Mouse (Mus musculus): ENCODE results near the gene Klhl29. TPM values are rescaled to one million over a fixed set of nuclear protein-coding genes. Genes with fewer than 3 reads are reported as not detected.

Klhl29 gene
- polyA plus RNA-seq, 1 experiment from 2014 or later, result 8.5 TPM

GRCm38 (mm10) chr12:5322444-5323087 lies 52.9 kb downstream of the Klhl29 start:
- Histone ChIP-seq H3K4me3 (ENCODE audit: low read depth, low read length) (no peak overlapping the region), H3K27ac (ENCODE audit: low read depth, low read length) (no peak overlapping the region), H3K36me3 (ENCODE audit: control insufficient read depth, insufficient read depth, low read length) (no peaks in the 10 kb centered on the region), H3K4me1 (ENCODE audit: control insufficient read depth, insufficient read depth, low read length) (peaks cover 11% of the 10 kb centered on the region), H3K9ac (ENCODE audit: low read length) (no peak overlapping the region), H3K9me3 (replicated peaks; ENCODE audit: control insufficient read depth, low read length) (no peaks in the 10 kb centered on the region), H3K4me2 (ENCODE audit: low read length) (no peak overlapping the region), H3K27me3 (replicated peaks; ENCODE audit: control insufficient read depth, insufficient read depth, low read length) (no peaks in the 10 kb centered on the region)
- 91% methylated on average over 9 of the region's 9 CpGs for WGBS
- ATAC-seq (no peak), DNase-seq (ENCODE audit: low spot score) (no peak)

DNA sequence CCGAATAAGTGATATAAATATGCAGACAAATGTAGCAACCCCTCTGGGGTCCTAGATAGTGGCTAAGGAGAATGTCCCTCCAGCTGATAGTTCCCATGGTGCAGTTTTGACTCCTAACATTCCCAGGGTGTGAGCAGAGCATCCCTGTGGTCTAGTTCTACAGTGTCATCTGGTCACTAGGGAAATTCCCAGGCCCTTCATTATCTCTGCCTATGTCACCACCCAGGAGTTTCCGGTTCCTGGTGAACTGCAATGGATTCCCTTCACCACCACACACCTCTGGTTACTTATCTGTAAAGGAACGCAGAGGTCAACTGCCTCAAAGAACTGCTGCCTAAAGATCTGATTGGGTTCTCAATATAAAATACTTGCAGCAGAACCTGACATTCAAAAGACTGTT lies 54.5 kb downstream of the Klhl29 start:
- H3K4me2 ChIP-seq (ENCODE audit: low read length), result no peak overlapping the region
- ATAC-seq, result no peak

DNA sequence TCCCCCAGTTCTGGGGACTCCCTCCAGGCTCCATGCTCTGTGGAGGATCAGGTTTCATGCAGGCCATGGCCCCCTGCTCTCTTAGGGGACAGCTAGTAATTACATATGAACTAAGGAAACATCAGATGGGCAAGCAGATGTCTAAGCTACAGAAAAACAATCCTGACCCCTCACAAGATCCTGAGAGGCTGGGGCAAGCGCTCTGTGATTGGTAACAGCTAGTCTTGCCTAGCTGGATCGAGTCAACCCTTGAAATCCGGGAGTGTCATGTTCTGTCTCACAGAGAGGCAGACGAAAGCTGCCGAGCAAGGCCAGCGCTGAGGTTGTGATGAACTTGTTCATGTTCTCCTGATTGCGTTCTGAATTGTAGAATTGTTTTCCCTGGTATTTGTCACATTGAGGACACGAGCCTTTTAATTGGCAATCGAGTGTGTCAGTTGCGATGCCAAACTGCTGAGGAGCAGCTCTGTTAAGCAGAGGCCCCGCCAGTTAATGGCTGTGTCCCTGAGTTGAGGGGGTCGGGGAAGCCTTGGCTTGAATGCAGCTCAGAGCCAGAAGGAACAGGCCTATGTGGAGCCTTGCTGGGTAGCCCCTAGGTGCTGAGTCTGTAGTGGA lies 56.0 kb downstream of the Klhl29 start:
- no peak overlapping the region for H3K27ac ChIP-seq (ENCODE audit: low read depth, low read length)
- WGBS, result 26% methylated on average over 12 of the region's 12 CpGs
- no peaks in the 10 kb centered on the region for H3K27me3 ChIP-seq (replicated peaks; ENCODE audit: control insufficient read depth, insufficient read depth, low read length)
- H3K4me1 ChIP-seq (ENCODE audit: control insufficient read depth, insufficient read depth, low read length), result peaks cover 11% of the 10 kb centered on the region
- H3K36me3 ChIP-seq (ENCODE audit: control insufficient read depth, insufficient read depth, low read length), result no peaks in the 10 kb centered on the region
- no peaks in the 10 kb centered on the region for H3K9me3 ChIP-seq (replicated peaks; ENCODE audit: control insufficient read depth, low read length)
- DNase-seq (ENCODE audit: low spot score) (peak; percentile 39), ATAC-seq (peak; percentile 70)
- no peak overlapping the region for H3K4me2 ChIP-seq (ENCODE audit: low read length)
- H3K9ac ChIP-seq (ENCODE audit: low read length), result no peak overlapping the region
- H3K4me3 ChIP-seq (ENCODE audit: low read depth, low read length), result no peak overlapping the region

More for the DNA sequence above, 54.5 kb downstream of the Klhl29 start:
- Histone ChIP-seq H3K4me3 (ENCODE audit: low read depth, low read length) (no peak overlapping the region), H3K27ac (ENCODE audit: low read depth, low read length) (no peak overlapping the region), H3K4me1 (ENCODE audit: control insufficient read depth, insufficient read depth, low read length) (peaks cover 11% of the 10 kb centered on the region), H3K9ac (ENCODE audit: low read length) (no peak overlapping the region), H3K36me3 (ENCODE audit: control insufficient read depth, insufficient read depth, low read length) (no peaks in the 10 kb centered on the region), H3K9me3 (replicated peaks; ENCODE audit: control insufficient read depth, low read length) (no peaks in the 10 kb centered on the region), H3K27me3 (replicated peaks; ENCODE audit: control insufficient read depth, insufficient read depth, low read length) (no peaks in the 10 kb centered on the region)
- WGBS, result 92% methylated on average over 3 of the region's 3 CpGs
- no peak for DNase-seq (ENCODE audit: low spot score)

DNA sequence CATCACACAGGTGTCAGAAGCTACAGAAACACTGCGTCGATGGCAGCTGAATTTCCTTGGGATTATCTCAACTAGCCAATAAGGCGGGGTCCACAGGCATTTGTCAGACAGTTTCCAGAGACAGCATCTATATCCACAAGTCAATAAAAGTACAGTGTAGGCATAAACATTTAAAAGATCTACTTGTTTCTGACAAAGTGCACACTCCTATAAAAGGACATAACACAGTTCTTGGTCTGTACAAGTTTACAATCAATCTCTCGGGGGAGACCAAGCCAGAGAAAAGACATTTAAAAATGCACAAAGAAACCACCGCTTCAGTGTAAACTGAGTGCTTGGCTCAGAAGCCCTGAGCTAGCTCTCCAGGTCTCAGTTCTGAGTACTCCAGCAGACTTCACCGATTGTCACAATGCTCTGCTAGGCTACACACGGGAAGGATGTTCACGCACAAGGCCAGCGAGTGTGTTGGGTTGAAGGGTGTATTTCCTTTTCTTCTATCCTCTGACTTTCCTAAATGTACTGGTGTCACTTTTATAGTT lies 59.4 kb downstream of the Klhl29 start:
- Histone ChIP-seq H3K9ac (ENCODE audit: low read length) (no peak overlapping the region), H3K36me3 (ENCODE audit: control insufficient read depth, insufficient read depth, low read length) (no peaks in the 10 kb centered on the region), H3K9me3 (replicated peaks; ENCODE audit: control insufficient read depth, low read length) (no peaks in the 10 kb centered on the region), H3K27ac (ENCODE audit: low read depth, low read length) (no peak overlapping the region), H3K4me1 (ENCODE audit: control insufficient read depth, insufficient read depth, low read length) (peaks cover 11% of the 10 kb centered on the region), H3K4me3 (ENCODE audit: low read depth, low read length) (no peak overlapping the region), H3K4me2 (ENCODE audit: low read length) (no peak overlapping the region), H3K27me3 (replicated peaks; ENCODE audit: control insufficient read depth, insufficient read depth, low read length) (no peaks in the 10 kb centered on the region)
- WGBS, result 92% methylated on average over 9 of the region's 9 CpGs
- DNase-seq (ENCODE audit: low spot score) (no peak), ATAC-seq (no peak)

GRCm38 (mm10) chr12:5307923-5308322 lies 67.6 kb downstream of the Klhl29 start:
- no peak for ATAC-seq
- DNase-seq (ENCODE audit: low spot score), result no peak
- no peak overlapping the region for H3K4me3 ChIP-seq (ENCODE audit: low read depth, low read length)
- H3K27me3 ChIP-seq (replicated peaks; ENCODE audit: control insufficient read depth, insufficient read depth, low read length), result no peaks in the 10 kb centered on the region
- H3K4me1 ChIP-seq (ENCODE audit: control insufficient read depth, insufficient read depth, low read length), result no peaks in the 10 kb centered on the region
- 89% methylated on average over 2 of the region's 2 CpGs for WGBS
- H3K9ac ChIP-seq (ENCODE audit: low read length), result no peak overlapping the region
- H3K27ac ChIP-seq (ENCODE audit: low read depth, low read length), result no peak overlapping the region
- H3K9me3 ChIP-seq (replicated peaks; ENCODE audit: control insufficient read depth, low read length), result no peaks in the 10 kb centered on the region
- H3K4me2 ChIP-seq (ENCODE audit: low read length), result no peak overlapping the region
- H3K36me3 ChIP-seq (ENCODE audit: control insufficient read depth, insufficient read depth, low read length), result no peaks in the 10 kb centered on the region

GRCm38 (mm10) chr12:5305466-5305865 lies 70.0 kb downstream of the Klhl29 start:
- H3K36me3 ChIP-seq (ENCODE audit: control insufficient read depth, insufficient read depth, low read length), result no peaks in the 10 kb centered on the region
- H3K9ac ChIP-seq (ENCODE audit: low read length), result no peak overlapping the region
- no peaks in the 10 kb centered on the region for H3K27me3 ChIP-seq (replicated peaks; ENCODE audit: control insufficient read depth, insufficient read depth, low read length)
- no peak overlapping the region for H3K4me2 ChIP-seq (ENCODE audit: low read length)
- H3K9me3 ChIP-seq (replicated peaks; ENCODE audit: control insufficient read depth, low read length), result no peaks in the 10 kb centered on the region
- no peak for DNase-seq (ENCODE audit: low spot score)
- no peaks in the 10 kb centered on the region for H3K4me1 ChIP-seq (ENCODE audit: control insufficient read depth, insufficient read depth, low read length)
- ATAC-seq, result no peak
- no peak overlapping the region for H3K27ac ChIP-seq (ENCODE audit: low read depth, low read length)
- WGBS, result 47% methylated on average over 1 of the region's 1 CpGs
- H3K4me3 ChIP-seq (ENCODE audit: low read depth, low read length), result no peak overlapping the region

DNA sequence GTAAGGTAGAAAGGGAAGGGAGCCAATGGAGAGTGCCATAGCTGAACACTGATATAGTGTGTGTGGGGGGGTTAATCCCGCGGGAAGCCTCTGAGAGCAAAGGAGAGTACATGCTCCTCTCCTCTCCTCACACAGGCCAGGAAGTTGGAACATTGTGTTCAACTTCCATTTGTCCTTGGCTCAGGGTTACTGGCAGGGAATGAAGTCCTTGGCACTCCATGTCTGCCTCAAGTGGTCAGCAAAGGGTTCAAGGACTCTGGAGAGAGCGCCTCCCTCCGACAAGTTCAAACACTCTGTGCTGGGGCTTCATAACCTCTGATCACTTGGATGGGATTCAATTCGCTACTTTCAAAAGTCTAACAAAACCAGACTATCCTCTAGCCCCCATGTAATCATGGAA lies 71.6 kb downstream of the Klhl29 start:
- Histone ChIP-seq H3K36me3 (ENCODE audit: control insufficient read depth, insufficient read depth, low read length) (no peaks in the 10 kb centered on the region), H3K9me3 (replicated peaks; ENCODE audit: control insufficient read depth, low read length) (no peaks in the 10 kb centered on the region), H3K4me2 (ENCODE audit: low read length) (no peak overlapping the region), H3K9ac (ENCODE audit: low read length) (no peak overlapping the region), H3K4me1 (ENCODE audit: control insufficient read depth, insufficient read depth, low read length) (0 out of 2 replicates have a peak, but pooled peaks cover 3% of the 10 kb centered on the region), H3K27me3 (replicated peaks; ENCODE audit: control insufficient read depth, insufficient read depth, low read length) (no peaks in the 10 kb centered on the region), H3K4me3 (ENCODE audit: low read depth, low read length) (no peak overlapping the region), H3K27ac (ENCODE audit: low read depth, low read length) (no peak overlapping the region)
- 83% methylated on average over 5 of the region's 5 CpGs for WGBS
- DNase-seq (ENCODE audit: low spot score) (no peak), ATAC-seq (no peak)

- no peaks in the 10 kb centered on the region for H3K36me3 ChIP-seq (ENCODE audit: control insufficient read depth, insufficient read depth, low read length)
- ATAC-seq, result no peak
- 0 out of 2 replicates have a peak, but pooled peaks cover 3% of the 10 kb centered on the region for H3K4me1 ChIP-seq (ENCODE audit: control insufficient read depth, insufficient read depth, low read length)
- no peak overlapping the region for H3K4me3 ChIP-seq (ENCODE audit: low read depth, low read length)
- 92% methylated on average over 4 of the region's 4 CpGs for WGBS
- H3K27ac ChIP-seq (ENCODE audit: low read depth, low read length), result no peak overlapping the region
- H3K4me2 ChIP-seq (ENCODE audit: low read length), result no peak overlapping the region
- no peaks in the 10 kb centered on the region for H3K27me3 ChIP-seq (replicated peaks; ENCODE audit: control insufficient read depth, insufficient read depth, low read length)
- DNase-seq (ENCODE audit: low spot score), result no peak
- no peak overlapping the region for H3K9ac ChIP-seq (ENCODE audit: low read length)
- no peaks in the 10 kb centered on the region for H3K9me3 ChIP-seq (replicated peaks; ENCODE audit: control insufficient read depth, low read length)
Measured at GRCm38 (mm10) chr12:5303100-5303499, 72.4 kb downstream of the Klhl29 start.

DNA sequence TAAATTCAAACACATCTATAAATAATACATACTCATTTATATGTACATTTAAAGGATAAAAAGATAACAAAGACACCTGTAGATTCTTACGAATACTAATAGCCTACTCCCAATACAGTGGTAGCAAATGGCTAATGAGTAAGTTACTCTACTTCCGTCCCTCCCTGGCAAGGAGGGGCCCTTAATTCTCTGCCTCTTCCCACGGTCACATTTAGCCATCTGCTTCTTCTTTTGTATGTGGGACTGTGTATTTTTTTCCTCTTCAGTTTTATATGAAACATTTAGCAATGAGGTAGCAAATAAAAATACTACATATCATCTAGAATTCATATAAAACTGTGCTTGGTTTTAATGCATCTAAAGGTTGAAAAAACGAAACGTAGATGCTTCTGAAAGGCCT lies 73.6 kb downstream of the Klhl29 start:
- H3K9ac ChIP-seq (ENCODE audit: low read length), result no peak overlapping the region
- H3K4me3 ChIP-seq (ENCODE audit: low read depth, low read length), result no peak overlapping the region
- DNase-seq (ENCODE audit: low spot score) (no peak), ATAC-seq (no peak)
- H3K4me2 ChIP-seq (ENCODE audit: low read length), result no peak overlapping the region
- H3K27me3 ChIP-seq (replicated peaks; ENCODE audit: control insufficient read depth, insufficient read depth, low read length), result no peaks in the 10 kb centered on the region
- WGBS, result 63% methylated on average over 5 of the region's 5 CpGs
- H3K9me3 ChIP-seq (replicated peaks; ENCODE audit: control insufficient read depth, low read length), result no peaks in the 10 kb centered on the region
- 0 out of 2 replicates have a peak, but pooled peaks cover 3% of the 10 kb centered on the region for H3K4me1 ChIP-seq (ENCODE audit: control insufficient read depth, insufficient read depth, low read length)
- H3K36me3 ChIP-seq (ENCODE audit: control insufficient read depth, insufficient read depth, low read length), result no peaks in the 10 kb centered on the region
- no peak overlapping the region for H3K27ac ChIP-seq (ENCODE audit: low read depth, low read length)

Data from forebrain, embryonic 14.5 days (tissue).